Mouse (Mus musculus): ENCODE data around the gene Slc29a1. TPM values are rescaled to one million over a fixed set of nuclear protein-coding genes. Genes with fewer than 3 reads are reported as not detected.
A peak's percentile ranks its signal among the peaks of the same experiment; 100 is the strongest.

Gene Slc29a1
- polyA plus RNA-seq, 1 experiment from 2014 or later = 96.5 TPM

- peaks cover 12% of the 10 kb centered on the region for H3K4me1 ChIP-seq (ENCODE audit: control insufficient read depth, insufficient read depth, low read length)
- WGBS = 0% methylated on average over 16 of the region's 18 CpGs
- H3K27me3 ChIP-seq (replicated peaks; ENCODE audit: control insufficient read depth, insufficient read depth, low read length) = no peaks in the 10 kb centered on the region
- ATAC-seq (ENCODE audit: low read depth) (peak; percentile 65), DNase-seq (ENCODE audit: low spot score) (peak; percentile 97)
- H3K9ac ChIP-seq (ENCODE audit: low read depth, low read length) = peak overlapping the region; percentile 100
- H3K27ac ChIP-seq (replicated peaks; ENCODE audit: low read depth, low read length) = peak overlapping the region; percentile 98
- peaks cover 35% of the 10 kb centered on the region for H3K36me3 ChIP-seq (ENCODE audit: control insufficient read depth, insufficient read depth, low read length)
- peak overlapping the region; percentile 88 for H3K4me2 ChIP-seq (ENCODE audit: low read depth, low read length)
- H3K4me3 ChIP-seq (ENCODE audit: low read depth, low read length) = peak overlapping the region; percentile 100
- H3K9me3 ChIP-seq (ENCODE audit: control insufficient read depth, low read length) = no peaks in the 10 kb centered on the region
These were observed 25.7 kb downstream of the Slc29a1 start for GRCm38 (mm10) chr17:45573780-45574123.

GRCm38 (mm10) chr17:45573087-45573779, 26.2 kb downstream of the Slc29a1 start, which contains the start of gene Hsp90ab1:
Hsp90ab1 (minus strand) TSS chr17:45573271.
- Histone ChIP-seq H3K36me3 (ENCODE audit: control insufficient read depth, insufficient read depth, low read length) (peaks cover 40% of the 10 kb centered on the region), H3K4me1 (ENCODE audit: control insufficient read depth, insufficient read depth, low read length) (peaks cover 12% of the 10 kb centered on the region), H3K9ac (ENCODE audit: low read depth, low read length) (peak within 1 kb of the TSS; percentile 100), H3K27me3 (replicated peaks; ENCODE audit: control insufficient read depth, insufficient read depth, low read length) (no peaks in the 10 kb centered on the region), H3K4me3 (ENCODE audit: low read depth, low read length) (peak within 1 kb of the TSS; percentile 100), H3K4me2 (ENCODE audit: low read depth, low read length) (peak within 1 kb of the TSS; percentile 88), H3K9me3 (ENCODE audit: control insufficient read depth, low read length) (no peaks in the 10 kb centered on the region), H3K27ac (replicated peaks; ENCODE audit: low read depth, low read length) (peak within 1 kb of the TSS; percentile 98)
- ATAC-seq (ENCODE audit: low read depth) = peak; percentile 80
- under 1% methylated on average over 35 of the region's 41 CpGs for WGBS
- peak; percentile 99 for DNase-seq (ENCODE audit: low spot score)

- Histone ChIP-seq H3K4me3 (ENCODE audit: low read depth, low read length) (peak overlapping the region; percentile 100), H3K4me2 (ENCODE audit: low read depth, low read length) (peak overlapping the region; percentile 88), H3K9me3 (ENCODE audit: control insufficient read depth, low read length) (no peaks in the 10 kb centered on the region), H3K9ac (ENCODE audit: low read depth, low read length) (peak overlapping the region; percentile 100), H3K36me3 (ENCODE audit: control insufficient read depth, insufficient read depth, low read length) (peaks cover 48% of the 10 kb centered on the region), H3K4me1 (ENCODE audit: control insufficient read depth, insufficient read depth, low read length) (peaks cover 12% of the 10 kb centered on the region), H3K27ac (replicated peaks; ENCODE audit: low read depth, low read length) (peak overlapping the region; percentile 98), H3K27me3 (replicated peaks; ENCODE audit: control insufficient read depth, insufficient read depth, low read length) (no peaks in the 10 kb centered on the region)
- DNase-seq (ENCODE audit: low spot score) (peak; percentile 94), ATAC-seq (ENCODE audit: low read depth) (peak; percentile 58)
- under 1% methylated on average over 30 of the region's 57 CpGs for WGBS
These were observed 27.0 kb downstream of the Slc29a1 start for GRCm38 (mm10) chr17:45572103-45573086.

GRCm38 (mm10) chr17:45569999-45570398, 29.4 kb downstream of the Slc29a1 start:
- Histone ChIP-seq H3K4me2 (ENCODE audit: low read depth, low read length) (no peak overlapping the region), H3K4me1 (ENCODE audit: control insufficient read depth, insufficient read depth, low read length) (peaks cover 15% of the 10 kb centered on the region), H3K4me3 (ENCODE audit: low read depth, low read length) (no peak overlapping the region), H3K27me3 (replicated peaks; ENCODE audit: control insufficient read depth, insufficient read depth, low read length) (no peaks in the 10 kb centered on the region), H3K9me3 (ENCODE audit: control insufficient read depth, low read length) (no peaks in the 10 kb centered on the region), H3K9ac (ENCODE audit: low read depth, low read length) (no peak overlapping the region), H3K27ac (replicated peaks; ENCODE audit: low read depth, low read length) (no peak overlapping the region), H3K36me3 (ENCODE audit: control insufficient read depth, insufficient read depth, low read length) (peaks cover 71% of the 10 kb centered on the region)
- 90% methylated on average over 4 of the region's 4 CpGs for WGBS
- ATAC-seq (ENCODE audit: low read depth) = no peak
- no peak for DNase-seq (ENCODE audit: low spot score)

GRCm38 (mm10) chr17:45568990-45569389, 30.4 kb downstream of the Slc29a1 start:
- DNase-seq (ENCODE audit: low spot score) (no peak), ATAC-seq (ENCODE audit: low read depth) (no peak)
- Histone ChIP-seq H3K4me2 (ENCODE audit: low read depth, low read length) (no peak overlapping the region), H3K27me3 (replicated peaks; ENCODE audit: control insufficient read depth, insufficient read depth, low read length) (no peaks in the 10 kb centered on the region), H3K36me3 (ENCODE audit: control insufficient read depth, insufficient read depth, low read length) (peaks cover 72% of the 10 kb centered on the region), H3K27ac (replicated peaks; ENCODE audit: low read depth, low read length) (no peak overlapping the region), H3K9ac (ENCODE audit: low read depth, low read length) (no peak overlapping the region), H3K9me3 (ENCODE audit: control insufficient read depth, low read length) (no peaks in the 10 kb centered on the region), H3K4me3 (ENCODE audit: low read depth, low read length) (no peak overlapping the region), H3K4me1 (ENCODE audit: control insufficient read depth, insufficient read depth, low read length) (peaks cover 15% of the 10 kb centered on the region)
- WGBS = 84% methylated on average over 12 of the region's 12 CpGs

- 23% methylated on average over 4 of the region's 4 CpGs for WGBS
- DNase-seq (ENCODE audit: low spot score) = no peak
- Histone ChIP-seq H3K4me1 (ENCODE audit: control insufficient read depth, insufficient read depth, low read length) (peaks cover 15% of the 10 kb centered on the region), H3K9ac (ENCODE audit: low read depth, low read length) (no peak overlapping the region), H3K36me3 (ENCODE audit: control insufficient read depth, insufficient read depth, low read length) (peaks cover 71% of the 10 kb centered on the region), H3K27me3 (replicated peaks; ENCODE audit: control insufficient read depth, insufficient read depth, low read length) (no peaks in the 10 kb centered on the region), H3K27ac (replicated peaks; ENCODE audit: low read depth, low read length) (no peak overlapping the region), H3K9me3 (ENCODE audit: control insufficient read depth, low read length) (no peaks in the 10 kb centered on the region), H3K4me2 (ENCODE audit: low read depth, low read length) (no peak overlapping the region), H3K4me3 (ENCODE audit: low read depth, low read length) (no peak overlapping the region)
- ATAC-seq (ENCODE audit: low read depth) = peak; percentile 1; the same call in 1 of the 2 replicates
These were observed 32.2 kb downstream of the Slc29a1 start for GRCm38 (mm10) chr17:45567162-45567601.

- Histone ChIP-seq H3K4me1 (ENCODE audit: control insufficient read depth, insufficient read depth, low read length) (peaks cover 11% of the 10 kb centered on the region), H3K4me3 (ENCODE audit: low read depth, low read length) (no peak overlapping the region)
- ATAC-seq (ENCODE audit: low read depth) = peak; percentile 4; the same call in 1 of the 2 replicates
These were observed 32.8 kb downstream of the Slc29a1 start for GRCm38 (mm10) chr17:45566360-45567161.

GRCm38 (mm10) chr17:45566031-45566359, 33.4 kb downstream of the Slc29a1 start:
- Histone ChIP-seq H3K9me3 (ENCODE audit: control insufficient read depth, low read length) (no peaks in the 10 kb centered on the region), H3K4me2 (ENCODE audit: low read depth, low read length) (no peak overlapping the region), H3K9ac (ENCODE audit: low read depth, low read length) (no peak overlapping the region), H3K4me3 (ENCODE audit: low read depth, low read length) (no peak overlapping the region), H3K4me1 (ENCODE audit: control insufficient read depth, insufficient read depth, low read length) (peaks cover 10% of the 10 kb centered on the region), H3K36me3 (ENCODE audit: control insufficient read depth, insufficient read depth, low read length) (peaks cover 59% of the 10 kb centered on the region), H3K27ac (replicated peaks; ENCODE audit: low read depth, low read length) (no peak overlapping the region), H3K27me3 (replicated peaks; ENCODE audit: control insufficient read depth, insufficient read depth, low read length) (no peaks in the 10 kb centered on the region)
- WGBS = 55% methylated on average over 1 of the region's 1 CpGs
- DNase-seq (ENCODE audit: low spot score) (no peak), ATAC-seq (ENCODE audit: low read depth) (no peak)

More at GRCm38 (mm10) chr17:45566360-45567161, 32.8 kb downstream of the Slc29a1 start:
- no peak overlapping the region for H3K27ac ChIP-seq (replicated peaks; ENCODE audit: low read depth, low read length)
- H3K9ac ChIP-seq (ENCODE audit: low read depth, low read length) = no peak overlapping the region
- no peak overlapping the region for H3K4me2 ChIP-seq (ENCODE audit: low read depth, low read length)
- H3K27me3 ChIP-seq (replicated peaks; ENCODE audit: control insufficient read depth, insufficient read depth, low read length) = no peaks in the 10 kb centered on the region
- no peaks in the 10 kb centered on the region for H3K9me3 ChIP-seq (ENCODE audit: control insufficient read depth, low read length)
- DNase-seq (ENCODE audit: low spot score) = no peak
- WGBS = 57% methylated on average over 18 of the region's 18 CpGs
- peaks cover 65% of the 10 kb centered on the region for H3K36me3 ChIP-seq (ENCODE audit: control insufficient read depth, insufficient read depth, low read length)

All from embryonic facial prominence, embryonic 14.5 days (tissue).